Mouse (Mus musculus): ENCODE data around the gene Rsl24d1. TPM values are rescaled to one million over a fixed set of nuclear protein-coding genes. Genes with fewer than 3 reads are reported as not detected.

The Rsl24d1 gene
- polyA plus RNA-seq (2012; rRNA removed): 1.9 and 3.6 TPM in 2 replicates

- H3K27ac ChIP-seq (ENCODE audit: insufficient read depth, low read depth, low read length): peak within 1 kb of the TSS; percentile 35
- peak within 1 kb of the TSS; percentile 99 for H3K4me3 ChIP-seq (ENCODE audit: low read depth, low read length)
- TF ChIP-seq CTCF (IDR thresholded peaks at IDR 0.05; ENCODE audit: extremely low read depth, insufficient read length, insufficient replicate concordance, low read depth, low read length): no peak
- TF ChIP-seq POLR2A (IDR thresholded peaks at IDR 0.05; ENCODE audit: low read depth, low read length): peak; percentile 30; the same call in 1 of the 2 replicates
- no peaks in the 10 kb centered on the region for H3K4me1 ChIP-seq (ENCODE audit: control insufficient read depth, insufficient read depth, insufficient read length, low read length)
- no peaks in the 10 kb centered on the region for H3K27me3 ChIP-seq (ENCODE audit: control insufficient read depth, insufficient read depth, low read length)
- peaks cover 15% of the 10 kb centered on the region for H3K36me3 ChIP-seq (ENCODE audit: control insufficient read depth, insufficient read depth, low read length)
- under 1% methylated on average over 64 of the region's 64 CpGs for WGBS
Measured at GRCm38 (mm10) chr9:73112919-73113906, at the start of gene Rsl24d1. Gene Rsl24d1, plus strand, starts transcription at chr9:73113426.

- 76% methylated on average over 15 of the region's 15 CpGs for WGBS
- TF ChIP-seq CTCF (IDR thresholded peaks at IDR 0.05; ENCODE audit: extremely low read depth, insufficient read length, insufficient replicate concordance, low read depth, low read length) (no peak), POLR2A (IDR thresholded peaks at IDR 0.05; ENCODE audit: low read depth, low read length) (no peak)
- no peak overlapping the region for H3K4me3 ChIP-seq (ENCODE audit: low read depth, low read length)
- H3K4me1 ChIP-seq (ENCODE audit: control insufficient read depth, insufficient read depth, insufficient read length, low read length): peaks cover 7% of the 10 kb centered on the region
- no peak overlapping the region for H3K27ac ChIP-seq (ENCODE audit: insufficient read depth, low read depth, low read length)
- no peaks in the 10 kb centered on the region for H3K27me3 ChIP-seq (ENCODE audit: control insufficient read depth, insufficient read depth, low read length)
- H3K36me3 ChIP-seq (ENCODE audit: control insufficient read depth, insufficient read depth, low read length): no peaks in the 10 kb centered on the region
Measured at GRCm38 (mm10) chr9:73063621-73064290, 49.5 kb upstream of the Rsl24d1 start.

- TF ChIP-seq CTCF (IDR thresholded peaks at IDR 0.05; ENCODE audit: extremely low read depth, insufficient read length, insufficient replicate concordance, low read depth, low read length) (no peak), POLR2A (IDR thresholded peaks at IDR 0.05; ENCODE audit: low read depth, low read length) (no peak)
- Histone ChIP-seq H3K4me1 (ENCODE audit: control insufficient read depth, insufficient read depth, insufficient read length, low read length) (peaks cover 12% of the 10 kb centered on the region), H3K27me3 (ENCODE audit: control insufficient read depth, insufficient read depth, low read length) (no peaks in the 10 kb centered on the region), H3K4me3 (ENCODE audit: low read depth, low read length) (peak overlapping the region; percentile 17; the same call in 1 of the 2 replicates), H3K27ac (ENCODE audit: insufficient read depth, low read depth, low read length) (no peak overlapping the region), H3K36me3 (ENCODE audit: control insufficient read depth, insufficient read depth, low read length) (no peaks in the 10 kb centered on the region)
- 47% methylated on average over 10 of the region's 10 CpGs for WGBS
Measured at GRCm38 (mm10) chr9:73067086-73067485, 46.1 kb upstream of the Rsl24d1 start.

- H3K4me1 ChIP-seq (ENCODE audit: control insufficient read depth, insufficient read depth, insufficient read length, low read length): peaks cover 15% of the 10 kb centered on the region
- 8% methylated on average over 6 of the region's 6 CpGs for WGBS
- peak overlapping the region; percentile 74 for H3K27ac ChIP-seq (ENCODE audit: insufficient read depth, low read depth, low read length)
- no peak overlapping the region for H3K4me3 ChIP-seq (ENCODE audit: low read depth, low read length)
- H3K36me3 ChIP-seq (ENCODE audit: control insufficient read depth, insufficient read depth, low read length): no peaks in the 10 kb centered on the region
- H3K27me3 ChIP-seq (ENCODE audit: control insufficient read depth, insufficient read depth, low read length): no peaks in the 10 kb centered on the region
- no peak for TF ChIP-seq POLR2A (IDR thresholded peaks at IDR 0.05; ENCODE audit: low read depth, low read length)
- TF ChIP-seq CTCF (IDR thresholded peaks at IDR 0.05; ENCODE audit: extremely low read depth, insufficient read length, insufficient replicate concordance, low read depth, low read length): 0 out of 2 replicates have a peak, but pooled peaks have one; percentile 1
Measured at GRCm38 (mm10) chr9:73068230-73068679, 45.0 kb upstream of the Rsl24d1 start.

GRCm38 (mm10) chr9:73068688-73069087 is 44.5 kb upstream of the Rsl24d1 start:
- 21% methylated on average over 6 of the region's 6 CpGs for WGBS
- peak overlapping the region; percentile 74 for H3K27ac ChIP-seq (ENCODE audit: insufficient read depth, low read depth, low read length)
- no peak for TF ChIP-seq POLR2A (IDR thresholded peaks at IDR 0.05; ENCODE audit: low read depth, low read length)
- no peak for TF ChIP-seq CTCF (IDR thresholded peaks at IDR 0.05; ENCODE audit: extremely low read depth, insufficient read length, insufficient replicate concordance, low read depth, low read length)
- no peak overlapping the region for H3K4me3 ChIP-seq (ENCODE audit: low read depth, low read length)
- peaks cover 15% of the 10 kb centered on the region for H3K4me1 ChIP-seq (ENCODE audit: control insufficient read depth, insufficient read depth, insufficient read length, low read length)
- no peaks in the 10 kb centered on the region for H3K27me3 ChIP-seq (ENCODE audit: control insufficient read depth, insufficient read depth, low read length)
- H3K36me3 ChIP-seq (ENCODE audit: control insufficient read depth, insufficient read depth, low read length): no peaks in the 10 kb centered on the region

- H3K27ac ChIP-seq (ENCODE audit: insufficient read depth, low read depth, low read length): peak overlapping the region; percentile 38
- H3K27me3 ChIP-seq (ENCODE audit: control insufficient read depth, insufficient read depth, low read length): no peaks in the 10 kb centered on the region
Measured at GRCm38 (mm10) chr9:73070971-73071659, 42.1 kb upstream of the Rsl24d1 start.

More at GRCm38 (mm10) chr9:73070971-73071659, 42.1 kb upstream of the Rsl24d1 start:
- TF ChIP-seq CTCF (IDR thresholded peaks at IDR 0.05; ENCODE audit: extremely low read depth, insufficient read length, insufficient replicate concordance, low read depth, low read length): no peak
- no peak for TF ChIP-seq POLR2A (IDR thresholded peaks at IDR 0.05; ENCODE audit: low read depth, low read length)
- no peak overlapping the region for H3K4me3 ChIP-seq (ENCODE audit: low read depth, low read length)
- peaks cover 15% of the 10 kb centered on the region for H3K4me1 ChIP-seq (ENCODE audit: control insufficient read depth, insufficient read depth, insufficient read length, low read length)
- WGBS: 44% methylated on average over 10 of the region's 10 CpGs
- H3K36me3 ChIP-seq (ENCODE audit: control insufficient read depth, insufficient read depth, low read length): no peaks in the 10 kb centered on the region

Data from small intestine, adult 2 months (tissue).